Mouse (Mus musculus): ENCODE results near the gene Reg2. TPM values are rescaled to one million over a fixed set of nuclear protein-coding genes. Genes with fewer than 3 reads are reported as not detected.

Reg2 gene
- polyA plus RNA-seq, 1 experiment from 2014 or later = not detected

Other genes with a start within 250 kb of the Reg2 start
- not detected in 2 replicates for gene Reg3b, start 25.0 kb upstream of the Reg2 start, polyA plus RNA-seq (2015; fragmentation: Nextera tagmentation; extraction: Ambion mirVana)
- not detected in 2 replicates for gene Reg3d, start 16.8 kb upstream of the Reg2 start, polyA plus RNA-seq (2015; fragmentation: Nextera tagmentation; extraction: Ambion mirVana)
- not detected in 2 replicates for gene Reg3a, start 14.9 kb upstream of the Reg2 start, polyA plus RNA-seq (2015; fragmentation: Nextera tagmentation; extraction: Ambion mirVana)
- not detected in 2 replicates for gene Reg1, start 27.1 kb downstream of the Reg2 start, polyA plus RNA-seq (2015; fragmentation: Nextera tagmentation; extraction: Ambion mirVana)
- not detected in 2 replicates for gene Reg3g, start 73.2 kb downstream of the Reg2 start, polyA plus RNA-seq (2015; fragmentation: Nextera tagmentation; extraction: Ambion mirVana)